Mouse (Mus musculus): ENCODE data around the gene Nkiras1.

Gene Nkiras1

GRCm38 (mm10) chr14:18274526-18274925 lies 3.6 kb downstream of the Nkiras1 start:
- 92% methylated on average over 1 of the region's 1 CpGs for WGBS

- WGBS: 65% methylated on average over 5 of the region's 5 CpGs
These were observed 9.4 kb downstream of the Nkiras1 start for GRCm38 (mm10) chr14:18280375-18280774.

GRCm38 (mm10) chr14:18284581-18284980 lies 13.6 kb downstream of the Nkiras1 start:
- WGBS: 32% methylated on average over 2 of the region's 2 CpGs

GRCm38 (mm10) chr14:18285476-18285875 lies 14.5 kb downstream of the Nkiras1 start:
- 88% methylated on average over 3 of the region's 3 CpGs for WGBS

GRCm38 (mm10) chr14:18286441-18286840 lies 15.5 kb downstream of the Nkiras1 start:
- 92% methylated on average over 2 of the region's 2 CpGs for WGBS

- WGBS: 65% methylated on average over 2 of the region's 2 CpGs
These were observed 16.5 kb downstream of the Nkiras1 start for GRCm38 (mm10) chr14:18287391-18287790.

- WGBS: 45% methylated on average over 3 of the region's 3 CpGs
These were observed 21.2 kb downstream of the Nkiras1 start for GRCm38 (mm10) chr14:18292111-18292510.

GRCm38 (mm10) chr14:18292578-18292977 lies 21.6 kb downstream of the Nkiras1 start:
- 76% methylated on average over 3 of the region's 3 CpGs for WGBS

- WGBS: 86% methylated on average over 2 of the region's 2 CpGs
These were observed 26.5 kb downstream of the Nkiras1 start for GRCm38 (mm10) chr14:18297441-18297840.

GRCm38 (mm10) chr14:18298874-18299273 lies 27.9 kb downstream of the Nkiras1 start:
- WGBS: 85% methylated on average over 2 of the region's 2 CpGs

GRCm38 (mm10) chr14:18300676-18301075 lies 29.7 kb downstream of the Nkiras1 start:
- WGBS: 98% methylated on average over 2 of the region's 2 CpGs

- 74% methylated on average over 3 of the region's 3 CpGs for WGBS
These were observed 30.7 kb downstream of the Nkiras1 start for GRCm38 (mm10) chr14:18301591-18301990.

GRCm38 (mm10) chr14:18302750-18303149 lies 31.8 kb downstream of the Nkiras1 start:
- WGBS: 53% methylated on average over 3 of the region's 3 CpGs

GRCm38 (mm10) chr14:18303262-18303661 lies 32.3 kb downstream of the Nkiras1 start:
- 31% methylated on average over 4 of the region's 4 CpGs for WGBS

GRCm38 (mm10) chr14:18304165-18304564 lies 33.2 kb downstream of the Nkiras1 start:
- 84% methylated on average over 5 of the region's 5 CpGs for WGBS

GRCm38 (mm10) chr14:18317457-18318411 lies 46.8 kb downstream of the Nkiras1 start:
- 77% methylated on average over 11 of the region's 11 CpGs for WGBS

GRCm38 (mm10) chr14:18326968-18327672 lies 56.2 kb downstream of the Nkiras1 start:
- 2% methylated on average over 36 of the region's 37 CpGs for WGBS

GRCm38 (mm10) chr14:18330789-18331692 lies 60.1 kb downstream of the Nkiras1 start:
- WGBS: 1% methylated on average over 70 of the region's 99 CpGs

- under 1% methylated on average over 30 of the region's 39 CpGs for WGBS
These were observed 60.8 kb downstream of the Nkiras1 start, which contains the start of gene Ube2e1 for GRCm38 (mm10) chr14:18331693-18332131. TSS of gene Ube2e1 (minus strand) at chr14:18331859.

Measured in cerebral cortex, adult 2 months (tissue).